Mouse (Mus musculus) neural tube, embryonic 11.5 days (tissue): ENCODE results near the gene Arhgef33. TPM values are rescaled to one million over a fixed set of nuclear protein-coding genes. Genes with fewer than 3 reads are reported as not detected.
A peak's percentile ranks its signal among the peaks of the same experiment; 100 is the strongest.

Source experiments
- ATAC-seq: fragments of 200-750 bp; cut with Nextera tagmentation; 2 replicates; pipeline ENCODE4 v1.8.0; 2017; ENCODE audit warnings: moderate number of reproducible peaks, mild to moderate bottlenecking, moderate TSS enrichment, moderate library complexity; ENCODE audit not compliant: insufficient read depth, low FRiP score, low TSS enrichment
- DNase-seq: peaks from one replicate; pipeline ENCODE4 v3.0.0-alpha.2; 2015; ENCODE audit warnings: low spot score
- H3K27ac ChIP-seq: fragments of 300-500 bp; sonication (generic); 2 replicates; pipeline ENCODE4 v1.5.1; 2014; ENCODE audit warnings: low read depth, mild to moderate bottlenecking, low read length
- H3K27me3 ChIP-seq: fragments of 300-500 bp; sonication (generic); 2 replicates; pipeline ENCODE4 v1.6.1; 2014; ENCODE audit warnings: mild to moderate bottlenecking, low read length, mixed read lengths; ENCODE audit not compliant: control insufficient read depth, insufficient read depth
- H3K36me3 ChIP-seq: fragments of 300-500 bp; sonication (generic); 2 replicates; pipeline ENCODE4 v1.6.1; 2014; ENCODE audit warnings: mild to moderate bottlenecking, low read length, moderate library complexity, mixed read lengths; ENCODE audit not compliant: control insufficient read depth, insufficient read depth
- H3K4me1 ChIP-seq: fragments of 300-500 bp; sonication (generic); 2 replicates; pipeline ENCODE4 v1.6.1; 2014; ENCODE audit warnings: low read length, mixed read lengths; ENCODE audit not compliant: control insufficient read depth, insufficient read depth
- H3K4me2 ChIP-seq: fragments of 300-500 bp; sonication (generic); 2 replicates; pipeline ENCODE4 v1.6.1; 2014; ENCODE audit warnings: low read depth, mild to moderate bottlenecking, moderate library complexity
- H3K4me3 ChIP-seq: fragments of 300-500 bp; sonication (generic); 2 replicates; pipeline ENCODE4 v1.5.1; 2014; ENCODE audit warnings: low read depth, low read length
- H3K9ac ChIP-seq: fragments of 300-500 bp; sonication (generic); 2 replicates; pipeline ENCODE4 v1.6.1; 2014; ENCODE audit warnings: mild to moderate bottlenecking, low read length
- H3K9me3 ChIP-seq: fragments of 300-500 bp; sonication (generic); 2 replicates; pipeline ENCODE4 v1.6.1; 2016; ENCODE audit warnings: low read length; ENCODE audit not compliant: control insufficient read depth
- WGBS: fragments of 180-500 bp; shearing (Covaris S2); extraction: QIAGEN DNeasy Blood & Tissue Kit; methylation state at CpG from one replicate; pipeline ENCODE4 v1.1.7; 2014; 5-methylcytosine and 5-hydroxymethylcytosine counted together
- polyA plus RNA-seq: library from polyadenylated mRNA; unstranded; fragments of >200 nt; fragmentation: Nextera tagmentation; extraction: Ambion mirVana; gene quantifications from 2 replicates; pipeline ENCODE4 v1.2.1, GENCODE M21; 2014

Arhgef33 gene
- polyA plus RNA-seq, 1 experiment from 2014 or later = 1.3 TPM

DNA sequence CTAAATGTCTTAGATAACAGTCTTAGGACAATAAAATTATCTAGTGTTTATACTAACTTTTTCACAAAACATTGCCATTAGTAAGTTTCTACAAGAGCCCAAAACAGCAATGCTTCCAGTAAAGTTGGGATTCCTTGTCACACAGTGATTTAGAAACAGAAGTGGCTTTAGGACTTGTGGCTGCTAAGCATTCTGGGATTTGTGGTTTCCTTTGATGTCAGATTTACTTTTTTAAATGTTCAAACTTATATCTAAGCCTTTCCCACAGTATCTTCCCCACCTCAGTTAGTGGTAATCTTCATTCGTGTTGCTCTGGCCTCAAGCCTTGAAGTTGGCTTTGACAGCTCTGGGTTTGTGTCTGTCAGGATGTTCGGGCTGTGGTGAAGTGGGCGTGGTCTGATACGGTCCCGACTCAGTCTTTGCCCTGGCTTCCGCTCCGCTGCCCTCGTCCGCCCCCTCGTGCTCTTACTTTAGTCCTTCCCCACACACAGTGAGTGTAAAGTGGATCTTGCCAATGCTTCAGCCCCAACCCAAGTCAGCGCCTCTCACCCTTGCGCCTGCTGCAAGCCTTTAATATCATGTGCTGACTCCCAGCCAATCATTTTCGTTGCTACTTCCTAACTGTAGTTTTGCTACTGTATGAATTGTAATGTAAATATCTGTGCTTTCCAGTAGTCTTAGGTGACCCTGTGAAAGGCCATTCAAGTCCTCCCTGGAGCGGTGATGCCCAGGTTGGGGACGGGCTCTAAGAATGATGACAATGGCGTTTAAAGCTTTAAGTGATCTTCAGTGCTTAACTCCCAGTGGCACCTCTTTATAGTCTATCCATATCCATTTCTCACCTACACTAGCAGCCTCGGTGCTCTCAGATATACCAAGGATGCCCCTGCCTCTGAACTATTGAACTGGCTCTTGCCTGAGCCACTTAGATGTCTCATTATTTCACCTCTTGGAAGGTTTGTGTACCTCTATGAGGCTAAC, 84.5 kb downstream of the Arhgef33 start:
- H3K9ac ChIP-seq = peak overlapping the region; percentile 11; the same call in 1 of the 2 replicates
- peak; percentile 74 for ATAC-seq
- H3K27me3 ChIP-seq = no peaks in the 10 kb centered on the region
- peak overlapping the region; percentile 58 for H3K4me2 ChIP-seq
- H3K4me1 ChIP-seq = no peaks in the 10 kb centered on the region
- no peak overlapping the region for H3K27ac ChIP-seq
- DNase-seq = peak; percentile 66
- WGBS = 18% methylated on average over 17 of the region's 17 CpGs
- no peaks in the 10 kb centered on the region for H3K36me3 ChIP-seq
- peak overlapping the region; percentile 28 for H3K4me3 ChIP-seq
- no peaks in the 10 kb centered on the region for H3K9me3 ChIP-seq

DNA sequence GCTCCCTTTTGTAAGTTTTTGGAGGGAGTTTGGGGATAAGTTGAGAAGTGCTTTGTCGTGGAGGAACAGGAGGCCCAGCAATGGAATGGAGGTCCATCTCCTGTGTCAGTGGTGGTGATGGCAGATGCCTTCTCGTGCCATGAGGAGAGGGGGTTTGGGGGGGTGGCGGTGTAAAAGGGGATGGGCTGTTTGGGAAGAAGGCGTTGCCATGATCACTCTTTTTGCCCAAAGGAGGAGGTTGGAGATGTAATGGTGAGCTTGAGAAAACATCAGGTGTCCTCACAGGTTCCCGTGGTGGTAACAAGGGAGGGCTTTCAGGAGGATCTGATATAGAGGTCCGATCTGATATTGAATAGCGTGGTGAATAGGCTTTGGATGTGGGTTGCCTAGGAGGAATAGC, 91.0 kb downstream of the Arhgef33 start:
- Histone ChIP-seq H3K27ac (no peak overlapping the region), H3K4me3 (no peak overlapping the region), H3K36me3 (no peaks in the 10 kb centered on the region), H3K9me3 (no peaks in the 10 kb centered on the region), H3K4me2 (no peak overlapping the region), H3K4me1 (no peaks in the 10 kb centered on the region), H3K9ac (no peak overlapping the region), H3K27me3 (no peaks in the 10 kb centered on the region)
- 91% methylated on average over 7 of the region's 7 CpGs for WGBS
- DNase-seq (no peak), ATAC-seq (no peak)

DNA sequence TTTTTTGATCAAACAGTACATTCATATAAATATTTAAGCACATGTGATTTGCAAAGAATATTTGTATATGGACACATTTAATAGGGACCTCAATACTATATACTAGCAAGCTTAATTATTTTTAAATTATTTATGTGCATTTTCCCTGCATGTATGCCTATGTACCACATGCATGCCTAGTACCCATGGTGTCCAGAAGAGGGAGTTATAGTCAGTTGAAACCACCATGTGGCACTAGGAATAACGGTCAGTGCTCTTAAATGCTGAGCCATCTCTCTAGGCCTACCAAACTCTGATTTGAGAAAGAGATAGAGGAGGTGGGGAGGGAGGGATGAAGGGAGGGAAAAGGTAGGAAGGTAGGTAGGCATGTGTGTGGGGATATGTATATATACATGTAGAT, 104.0 kb downstream of the Arhgef33 start:
- Histone ChIP-seq H3K4me3 (no peak overlapping the region), H3K4me1 (no peaks in the 10 kb centered on the region), H3K27me3 (no peaks in the 10 kb centered on the region), H3K9ac (no peak overlapping the region), H3K4me2 (no peak overlapping the region), H3K9me3 (no peaks in the 10 kb centered on the region), H3K27ac (no peak overlapping the region), H3K36me3 (peaks cover 12% of the 10 kb centered on the region)
- ATAC-seq = no peak
- 75% methylated on average over 1 of the region's 1 CpGs for WGBS
- DNase-seq = no peak

DNA sequence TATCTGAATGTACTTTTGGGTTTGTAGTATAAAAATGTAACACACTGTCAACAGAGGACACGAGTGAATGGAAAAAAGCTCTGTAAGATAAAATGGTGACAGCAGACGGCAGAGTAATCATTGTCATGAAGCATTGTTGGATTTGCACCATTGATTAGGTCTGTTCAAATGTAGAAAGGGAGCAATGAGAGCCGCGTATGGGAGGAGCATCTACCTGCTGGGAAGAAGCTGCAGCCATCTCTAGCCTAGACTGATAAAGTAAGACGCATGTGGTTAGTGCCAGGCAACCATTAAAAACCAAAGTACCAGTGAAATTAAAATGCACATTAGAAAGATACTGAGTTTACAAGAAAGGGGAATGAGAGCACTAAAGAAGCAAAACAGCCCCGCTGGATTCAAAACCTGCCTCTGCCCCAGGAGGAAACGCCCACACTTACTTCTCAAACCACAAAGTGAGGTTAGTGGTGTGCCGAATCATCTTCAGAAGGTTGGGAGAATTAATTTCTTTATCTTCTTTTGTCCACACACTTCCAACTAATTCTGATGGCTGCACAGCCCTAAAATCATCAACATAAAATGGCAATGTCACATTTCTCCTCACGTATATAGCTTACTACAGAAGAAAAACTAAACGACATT, 111.5 kb downstream of the Arhgef33 start:
- Histone ChIP-seq H3K4me2 (no peak overlapping the region), H3K27me3 (no peaks in the 10 kb centered on the region), H3K9ac (no peak overlapping the region), H3K4me3 (no peak overlapping the region), H3K9me3 (no peaks in the 10 kb centered on the region), H3K36me3 (peaks cover 10% of the 10 kb centered on the region), H3K4me1 (no peaks in the 10 kb centered on the region), H3K27ac (no peak overlapping the region)
- 83% methylated on average over 10 of the region's 10 CpGs for WGBS
- DNase-seq (no peak), ATAC-seq (no peak)

DNA sequence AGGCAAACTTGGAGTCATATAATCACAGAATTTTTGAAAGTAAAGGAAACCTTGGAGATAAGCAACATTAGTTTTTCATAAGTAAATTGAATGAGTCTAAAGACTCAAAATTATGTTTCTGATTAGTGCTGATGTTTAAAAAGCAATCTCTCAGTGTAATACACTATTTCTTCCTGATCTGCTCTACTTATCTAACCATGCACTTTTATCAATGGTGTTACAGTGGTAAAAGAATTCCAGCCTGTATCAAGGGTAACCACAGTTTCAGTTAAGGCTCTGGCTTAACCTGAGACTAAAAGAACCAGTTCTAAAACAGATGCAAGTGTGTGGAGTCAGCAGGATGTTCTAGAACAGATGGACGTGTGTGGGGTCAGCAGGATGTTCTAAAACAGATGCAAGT, 113.8 kb downstream of the Arhgef33 start:
- ATAC-seq = no peak
- 92% methylated on average over 1 of the region's 1 CpGs for WGBS
- H3K36me3 ChIP-seq = peaks cover 10% of the 10 kb centered on the region

DNA sequence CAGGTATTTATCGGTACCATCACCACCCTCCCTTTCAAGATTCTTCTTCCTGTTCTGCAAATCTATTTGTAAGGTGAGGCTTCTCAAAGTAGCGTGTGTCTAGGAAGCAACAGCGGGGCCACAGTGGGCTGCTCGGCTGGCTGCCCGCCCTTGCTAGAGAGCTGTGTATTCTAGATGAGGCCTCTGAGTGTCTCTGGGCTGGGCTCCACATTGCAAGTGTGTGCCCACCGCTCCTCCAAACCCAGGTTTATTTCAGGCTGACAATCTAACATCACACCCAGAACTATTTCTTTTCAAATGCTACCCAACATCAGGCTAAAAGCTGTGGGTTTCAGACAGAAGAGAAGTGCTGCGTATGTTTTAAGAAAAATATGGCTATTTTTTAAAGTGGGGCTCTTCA, 119.0 kb downstream of the Arhgef33 start:
- DNase-seq (no peak), ATAC-seq (no peak)
- Histone ChIP-seq H3K27me3 (no peaks in the 10 kb centered on the region), H3K36me3 (peaks cover 8% of the 10 kb centered on the region), H3K4me2 (no peak overlapping the region), H3K4me3 (no peak overlapping the region), H3K27ac (no peak overlapping the region), H3K4me1 (no peaks in the 10 kb centered on the region), H3K9ac (no peak overlapping the region), H3K9me3 (no peaks in the 10 kb centered on the region)
- 90% methylated on average over 7 of the region's 7 CpGs for WGBS

More for the DNA sequence above, 113.8 kb downstream of the Arhgef33 start:
- H3K4me2 ChIP-seq = no peak overlapping the region
- H3K27me3 ChIP-seq = no peaks in the 10 kb centered on the region
- no peaks in the 10 kb centered on the region for H3K9me3 ChIP-seq
- no peak overlapping the region for H3K27ac ChIP-seq
- H3K9ac ChIP-seq = no peak overlapping the region
- H3K4me3 ChIP-seq = no peak overlapping the region
- H3K4me1 ChIP-seq = no peaks in the 10 kb centered on the region
- no peak for DNase-seq

DNA sequence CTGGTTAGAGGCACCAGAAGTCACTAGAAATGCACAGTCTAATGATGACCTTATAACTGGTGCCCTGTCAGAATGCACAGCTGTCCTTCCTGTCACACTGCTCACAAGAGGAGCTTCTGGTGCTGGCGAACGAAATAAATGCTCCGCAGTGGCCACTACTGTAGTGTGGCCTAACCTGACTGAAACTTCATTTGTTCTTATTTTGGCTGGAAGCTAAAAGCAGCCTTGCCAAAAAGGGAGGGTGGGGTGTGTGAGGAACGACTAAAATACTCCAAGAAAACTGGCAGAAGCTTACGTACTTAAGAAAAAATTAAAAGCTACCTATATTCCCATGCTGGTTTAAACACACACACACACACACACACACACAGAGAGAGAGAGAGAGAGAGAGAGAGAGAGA, 119.7 kb downstream of the Arhgef33 start:
- Histone ChIP-seq H3K27ac (no peak overlapping the region), H3K4me1 (no peaks in the 10 kb centered on the region), H3K4me2 (no peak overlapping the region), H3K9ac (no peak overlapping the region), H3K36me3 (peaks cover 8% of the 10 kb centered on the region), H3K4me3 (no peak overlapping the region), H3K27me3 (no peaks in the 10 kb centered on the region), H3K9me3 (no peaks in the 10 kb centered on the region)
- ATAC-seq (no peak), DNase-seq (peak; percentile 17)
- 89% methylated on average over 5 of the region's 5 CpGs for WGBS

DNA sequence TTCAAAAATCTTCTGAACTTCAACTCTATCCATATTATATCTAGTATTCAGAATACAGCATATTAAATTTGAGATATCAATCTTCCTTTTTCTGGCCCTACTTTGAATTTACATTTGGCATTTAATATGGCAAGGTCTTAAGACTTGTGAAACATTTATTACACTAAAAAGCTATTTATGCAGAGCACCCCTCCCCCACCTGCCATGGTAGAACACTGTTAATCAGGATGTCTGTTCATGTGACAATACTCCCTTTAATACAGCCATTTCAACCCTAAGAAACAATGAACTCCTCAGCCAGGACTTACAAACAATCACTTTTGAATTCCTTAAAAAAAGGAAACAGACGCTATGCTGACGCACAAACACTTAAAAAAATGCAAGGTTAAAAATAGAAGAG, 120.8 kb downstream of the Arhgef33 start:
- Histone ChIP-seq H3K9me3 (no peaks in the 10 kb centered on the region), H3K36me3 (peaks cover 1% of the 10 kb centered on the region; the same call in 1 of the 2 replicates), H3K4me2 (no peak overlapping the region), H3K4me3 (no peak overlapping the region), H3K9ac (no peak overlapping the region), H3K27me3 (no peaks in the 10 kb centered on the region), H3K4me1 (no peaks in the 10 kb centered on the region), H3K27ac (no peak overlapping the region)
- WGBS = 67% methylated on average over 2 of the region's 2 CpGs
- no peak for ATAC-seq
- DNase-seq = no peak
